Mouse (Mus musculus): ENCODE measurements around the gene Rnf19b.

DNA sequence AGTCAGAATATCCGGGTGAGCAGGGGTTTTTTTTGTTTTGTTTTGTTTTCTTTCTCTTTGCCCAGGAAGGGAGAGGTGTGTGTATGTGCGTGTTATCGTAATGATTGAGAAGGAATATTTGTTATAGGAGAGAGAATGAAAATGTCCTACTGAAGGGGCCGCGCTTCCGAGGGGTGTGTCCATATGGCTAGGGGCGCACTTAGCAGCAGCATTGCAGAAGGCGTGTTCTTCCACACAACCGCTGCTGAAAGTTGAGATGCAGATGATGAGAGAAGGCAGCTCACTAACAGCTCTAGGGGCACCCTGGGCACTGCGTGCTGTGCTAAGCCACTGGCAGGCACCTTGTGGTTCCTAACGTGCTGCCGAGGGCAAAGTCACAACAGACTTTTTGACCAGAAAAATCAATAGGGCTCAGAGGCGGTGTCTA is 1.1 kb downstream of the Rnf19b start:
- TF ChIP-seq GATA1 (IDR thresholded peaks at IDR 0.05; ENCODE audit: borderline replicate concordance, low read length) (no peak), CTCF (IDR thresholded peaks at IDR 0.05; ENCODE audit: low read depth, low read length) (no peak), POLR2AphosphoS5 (IDR thresholded peaks at IDR 0.05; ENCODE audit: insufficient replicate concordance, low read depth, low read length) (no peak)
